Mouse (Mus musculus): ENCODE data around the gene Tnrc6a. TPM values are rescaled to one million over a fixed set of nuclear protein-coding genes. Genes with fewer than 3 reads are reported as not detected.

Tnrc6a gene
- polyA plus RNA-seq, 1 experiment from 2014 or later, result 42.3 TPM

DNA sequence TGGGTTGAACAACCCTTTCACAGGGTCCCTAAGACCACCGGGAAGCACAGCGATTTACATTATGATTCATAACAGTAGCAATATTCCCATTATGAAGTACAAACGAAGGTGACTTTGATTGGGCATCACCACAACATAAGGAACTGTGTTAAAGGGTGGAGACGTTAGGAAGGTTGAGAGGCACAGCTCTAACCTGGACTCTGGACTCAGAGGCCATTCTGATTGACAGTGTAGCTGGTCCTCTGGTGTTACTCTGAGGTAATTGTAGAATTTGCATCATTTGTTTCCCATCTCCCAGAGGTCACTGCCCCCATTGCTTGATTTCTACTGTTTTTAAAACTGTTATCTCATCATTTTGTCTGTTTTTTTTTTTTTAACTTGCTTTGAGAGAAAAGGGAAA, 6.5 kb upstream of the Tnrc6a start:
- H3K4me1 ChIP-seq (ENCODE audit: control insufficient read depth, insufficient read depth, low read length), result no peaks in the 10 kb centered on the region
- 78% methylated on average over 4 of the region's 4 CpGs for WGBS

DNA sequence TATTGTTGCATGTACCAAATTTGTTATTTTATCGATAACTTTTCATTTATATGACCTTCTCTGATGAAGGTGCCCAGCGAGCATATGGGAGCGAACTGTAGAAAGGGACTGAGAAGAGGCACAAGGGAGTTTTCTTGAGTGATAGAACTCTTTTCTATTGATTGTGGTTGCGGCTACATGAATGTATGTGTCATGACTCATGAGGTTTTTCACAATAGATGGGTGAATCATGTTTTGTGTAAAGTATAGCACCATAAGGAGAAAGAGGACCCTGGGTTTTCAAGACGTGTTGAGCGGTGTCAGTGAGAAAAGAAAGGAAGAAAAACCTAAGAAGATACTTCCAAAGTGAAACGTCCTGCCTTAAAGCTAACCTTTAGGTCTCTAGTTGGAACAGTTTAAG, 3.2 kb upstream of the Tnrc6a start:
- 78% methylated on average over 7 of the region's 7 CpGs for WGBS
- Histone ChIP-seq H3K4me3 (replicated peaks; ENCODE audit: low read length) (no peak overlapping the region), H3K36me3 (ENCODE audit: control insufficient read depth, insufficient read depth, low read length) (no peaks in the 10 kb centered on the region), H3K9ac (ENCODE audit: low read length) (no peak overlapping the region), H3K4me1 (ENCODE audit: control insufficient read depth, insufficient read depth, low read length) (peaks cover 7% of the 10 kb centered on the region; the same call in 1 of the 2 replicates), H3K9me3 (replicated peaks; ENCODE audit: control insufficient read depth, low read length) (no peaks in the 10 kb centered on the region), H3K27me3 (ENCODE audit: control insufficient read depth, insufficient read depth, low read length) (no peaks in the 10 kb centered on the region), H3K4me2 (ENCODE audit: low read depth, low read length) (no peak overlapping the region), H3K27ac (ENCODE audit: low read length) (no peak overlapping the region)
- no peak for ATAC-seq (ENCODE audit: insufficient read depth, low FRiP score)

More for the DNA sequence above, 6.5 kb upstream of the Tnrc6a start:
- Histone ChIP-seq H3K36me3 (ENCODE audit: control insufficient read depth, insufficient read depth, low read length) (no peaks in the 10 kb centered on the region), H3K4me3 (replicated peaks; ENCODE audit: low read length) (no peak overlapping the region), H3K9me3 (replicated peaks; ENCODE audit: control insufficient read depth, low read length) (no peaks in the 10 kb centered on the region), H3K27ac (ENCODE audit: low read length) (no peak overlapping the region), H3K4me2 (ENCODE audit: low read depth, low read length) (no peak overlapping the region), H3K27me3 (ENCODE audit: control insufficient read depth, insufficient read depth, low read length) (no peaks in the 10 kb centered on the region), H3K9ac (ENCODE audit: low read length) (no peak overlapping the region)
- ATAC-seq (ENCODE audit: insufficient read depth, low FRiP score), result no peak

DNA sequence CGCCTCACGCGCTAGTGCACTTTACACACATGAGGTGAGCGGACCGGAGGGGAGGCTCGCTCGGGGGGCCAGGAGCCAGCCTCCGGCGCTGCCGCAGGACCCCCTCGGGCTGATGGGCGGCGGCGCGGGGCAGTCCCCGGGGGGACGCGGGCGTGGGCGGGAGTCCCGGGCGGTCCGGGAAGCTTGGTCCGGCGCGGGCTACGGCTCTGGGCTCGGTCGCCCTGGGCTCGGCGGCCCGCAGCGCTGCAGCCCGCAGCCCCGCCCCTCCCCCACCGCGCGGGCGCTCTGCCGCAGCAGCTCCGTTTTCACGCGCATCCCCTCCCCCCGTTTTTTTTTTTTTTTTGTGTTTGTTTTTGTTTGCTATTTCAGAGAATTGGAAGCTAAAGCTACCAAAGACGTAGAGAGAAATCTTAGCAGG, 623 bp downstream of the Tnrc6a start:
- Histone ChIP-seq H3K9ac (ENCODE audit: low read length) (peak overlapping the region; percentile 99), H3K4me2 (ENCODE audit: low read depth, low read length) (peak overlapping the region; percentile 72), H3K4me1 (ENCODE audit: control insufficient read depth, insufficient read depth, low read length) (peaks cover 18% of the 10 kb centered on the region), H3K27me3 (ENCODE audit: control insufficient read depth, insufficient read depth, low read length) (no peaks in the 10 kb centered on the region), H3K27ac (ENCODE audit: low read length) (peak overlapping the region; percentile 99), H3K36me3 (ENCODE audit: control insufficient read depth, insufficient read depth, low read length) (no peaks in the 10 kb centered on the region), H3K9me3 (replicated peaks; ENCODE audit: control insufficient read depth, low read length) (no peaks in the 10 kb centered on the region), H3K4me3 (replicated peaks; ENCODE audit: low read length) (peak overlapping the region; percentile 95)
- 1% methylated on average over 40 of the region's 45 CpGs for WGBS
- ATAC-seq (ENCODE audit: insufficient read depth, low FRiP score), result peak; percentile 69

DNA sequence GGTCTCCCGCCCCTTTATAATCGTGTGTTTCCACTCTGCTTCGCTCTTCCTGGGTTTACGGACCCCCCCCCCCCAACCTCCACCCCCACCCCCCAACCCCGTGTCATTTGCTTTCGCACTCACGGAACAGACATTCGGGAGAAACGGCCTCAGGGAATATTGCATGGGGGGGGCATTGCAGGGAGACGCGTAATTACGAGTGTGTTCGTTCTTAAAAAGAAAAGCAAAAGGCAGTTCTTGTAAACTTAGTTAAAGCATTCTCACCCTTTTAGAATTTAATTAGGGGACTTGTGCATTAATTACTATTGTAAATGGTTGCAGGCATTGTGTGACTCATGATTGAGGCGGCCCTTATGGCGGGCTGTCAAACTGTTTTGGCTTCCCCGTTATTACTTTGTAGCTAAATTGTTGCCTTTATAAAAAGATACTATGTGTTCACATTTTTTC, 1.1 kb downstream of the Tnrc6a start:
- WGBS, result 0% methylated on average over 16 of the region's 16 CpGs
- H3K4me3 ChIP-seq (replicated peaks; ENCODE audit: low read length), result peak overlapping the region; percentile 95
- H3K9ac ChIP-seq (ENCODE audit: low read length), result peak overlapping the region; percentile 99
- H3K36me3 ChIP-seq (ENCODE audit: control insufficient read depth, insufficient read depth, low read length), result no peaks in the 10 kb centered on the region
- H3K4me1 ChIP-seq (ENCODE audit: control insufficient read depth, insufficient read depth, low read length), result peaks cover 19% of the 10 kb centered on the region
- peak overlapping the region; percentile 72 for H3K4me2 ChIP-seq (ENCODE audit: low read depth, low read length)
- ATAC-seq (ENCODE audit: insufficient read depth, low FRiP score), result no peak
- no peaks in the 10 kb centered on the region for H3K27me3 ChIP-seq (ENCODE audit: control insufficient read depth, insufficient read depth, low read length)
- no peaks in the 10 kb centered on the region for H3K9me3 ChIP-seq (replicated peaks; ENCODE audit: control insufficient read depth, low read length)
- peak overlapping the region; percentile 99 for H3K27ac ChIP-seq (ENCODE audit: low read length)

DNA sequence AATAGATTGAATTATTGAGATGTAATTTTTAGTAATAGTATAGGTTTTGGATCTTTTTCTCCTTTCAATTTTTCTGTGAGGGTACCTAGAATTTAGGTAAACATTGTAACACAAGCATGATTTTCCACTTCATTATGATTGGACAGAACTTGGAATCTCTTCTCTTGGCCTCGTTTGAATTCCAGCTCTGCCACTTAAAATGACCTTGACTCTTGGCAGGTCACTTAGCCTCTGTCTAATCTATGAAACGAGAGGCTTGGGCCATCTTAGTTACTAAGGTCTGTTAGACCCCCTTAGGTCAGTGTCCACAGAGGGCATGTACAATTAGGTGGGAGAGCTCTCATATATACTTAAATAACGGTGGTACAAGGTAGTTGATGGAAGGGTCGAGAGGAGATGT, 2.4 kb downstream of the Tnrc6a start:
- Histone ChIP-seq H3K4me1 (ENCODE audit: control insufficient read depth, insufficient read depth, low read length) (peaks cover 24% of the 10 kb centered on the region), H3K9ac (ENCODE audit: low read length) (no peak overlapping the region), H3K27me3 (ENCODE audit: control insufficient read depth, insufficient read depth, low read length) (no peaks in the 10 kb centered on the region), H3K9me3 (replicated peaks; ENCODE audit: control insufficient read depth, low read length) (no peaks in the 10 kb centered on the region), H3K36me3 (ENCODE audit: control insufficient read depth, insufficient read depth, low read length) (no peaks in the 10 kb centered on the region), H3K4me2 (ENCODE audit: low read depth, low read length) (no peak overlapping the region), H3K27ac (ENCODE audit: low read length) (no peak overlapping the region), H3K4me3 (replicated peaks; ENCODE audit: low read length) (no peak overlapping the region)
- 38% methylated on average over 4 of the region's 4 CpGs for WGBS
- ATAC-seq (ENCODE audit: insufficient read depth, low FRiP score), result no peak

DNA sequence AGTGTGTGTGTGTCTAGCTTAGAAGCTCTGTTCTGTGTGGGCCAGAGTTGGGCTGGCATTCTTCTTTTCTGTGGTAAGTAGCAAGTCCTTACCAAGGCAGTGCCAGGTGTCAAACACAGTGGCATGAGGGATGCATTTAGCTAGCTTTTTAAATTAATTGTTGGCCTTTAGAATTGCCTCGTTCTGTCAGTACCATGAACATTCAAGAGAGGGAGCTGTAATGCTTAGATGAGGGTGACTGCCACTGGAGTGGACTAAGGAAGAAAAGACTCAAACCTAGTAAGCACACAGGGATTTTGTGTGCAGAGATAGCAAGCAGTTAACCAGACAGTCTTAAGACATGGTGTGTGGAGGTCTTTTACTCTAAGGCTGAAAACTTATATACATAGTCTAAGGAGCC, 3.6 kb downstream of the Tnrc6a start:
- WGBS, result 65% methylated on average over 1 of the region's 1 CpGs

DNA sequence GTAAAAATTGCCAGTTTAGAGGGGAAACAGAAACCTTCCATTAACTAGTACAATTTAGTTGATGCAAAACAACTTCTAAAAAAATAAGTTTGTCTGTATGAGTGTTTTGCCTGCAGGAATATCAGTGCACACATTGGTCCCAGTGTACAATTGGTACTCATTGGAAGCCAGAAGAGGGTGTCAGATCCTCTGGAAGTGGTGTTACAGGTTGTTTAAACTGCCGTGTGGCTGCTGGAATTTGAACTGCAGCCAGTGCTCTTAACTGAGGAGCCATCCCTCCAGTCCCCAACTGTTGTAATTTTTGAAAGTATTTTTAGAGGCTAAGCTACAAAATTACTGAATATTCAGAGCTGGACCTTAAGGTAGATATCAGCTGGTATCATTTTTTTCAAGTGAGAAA, 4.3 kb downstream of the Tnrc6a start:
- Histone ChIP-seq H3K4me2 (ENCODE audit: low read depth, low read length) (no peak overlapping the region), H3K9ac (ENCODE audit: low read length) (no peak overlapping the region), H3K9me3 (replicated peaks; ENCODE audit: control insufficient read depth, low read length) (no peaks in the 10 kb centered on the region), H3K4me1 (ENCODE audit: control insufficient read depth, insufficient read depth, low read length) (peaks cover 29% of the 10 kb centered on the region), H3K27ac (ENCODE audit: low read length) (no peak overlapping the region), H3K36me3 (ENCODE audit: control insufficient read depth, insufficient read depth, low read length) (no peaks in the 10 kb centered on the region), H3K27me3 (ENCODE audit: control insufficient read depth, insufficient read depth, low read length) (no peaks in the 10 kb centered on the region), H3K4me3 (replicated peaks; ENCODE audit: low read length) (no peak overlapping the region)
- ATAC-seq (ENCODE audit: insufficient read depth, low FRiP score), result no peak
- 16% methylated on average over 1 of the region's 1 CpGs for WGBS

More for the DNA sequence above, 3.6 kb downstream of the Tnrc6a start:
- Histone ChIP-seq H3K4me1 (ENCODE audit: control insufficient read depth, insufficient read depth, low read length) (peaks cover 29% of the 10 kb centered on the region), H3K27me3 (ENCODE audit: control insufficient read depth, insufficient read depth, low read length) (no peaks in the 10 kb centered on the region), H3K9me3 (replicated peaks; ENCODE audit: control insufficient read depth, low read length) (no peaks in the 10 kb centered on the region), H3K27ac (ENCODE audit: low read length) (no peak overlapping the region), H3K4me3 (replicated peaks; ENCODE audit: low read length) (no peak overlapping the region), H3K4me2 (ENCODE audit: low read depth, low read length) (no peak overlapping the region), H3K9ac (ENCODE audit: low read length) (no peak overlapping the region), H3K36me3 (ENCODE audit: control insufficient read depth, insufficient read depth, low read length) (no peaks in the 10 kb centered on the region)
- ATAC-seq (ENCODE audit: insufficient read depth, low FRiP score), result no peak

DNA sequence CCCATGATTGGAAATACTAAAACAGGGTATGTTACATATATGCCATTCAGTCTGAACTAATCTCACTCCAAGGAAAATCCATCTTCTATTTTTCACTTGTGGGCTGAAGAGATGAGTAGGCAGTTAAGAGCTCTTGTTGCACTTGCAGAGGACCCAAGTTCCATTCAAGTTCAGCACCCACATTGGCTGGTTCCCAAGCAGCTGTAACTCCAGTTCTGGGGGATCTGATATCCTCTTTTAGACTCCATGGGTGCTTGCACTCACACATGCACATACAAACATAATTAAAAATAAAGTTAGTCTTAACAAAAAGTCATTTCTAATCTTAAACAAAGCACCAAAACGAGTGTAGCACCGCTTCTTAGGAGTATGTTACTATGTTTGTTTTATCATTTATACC, 5.4 kb downstream of the Tnrc6a start:
- WGBS, result 67% methylated on average over 2 of the region's 2 CpGs
- Histone ChIP-seq H3K36me3 (ENCODE audit: control insufficient read depth, insufficient read depth, low read length) (no peaks in the 10 kb centered on the region), H3K27ac (ENCODE audit: low read length) (no peak overlapping the region), H3K4me1 (ENCODE audit: control insufficient read depth, insufficient read depth, low read length) (peaks cover 29% of the 10 kb centered on the region), H3K4me3 (replicated peaks; ENCODE audit: low read length) (no peak overlapping the region), H3K9me3 (replicated peaks; ENCODE audit: control insufficient read depth, low read length) (no peaks in the 10 kb centered on the region), H3K4me2 (ENCODE audit: low read depth, low read length) (no peak overlapping the region), H3K9ac (ENCODE audit: low read length) (no peak overlapping the region), H3K27me3 (ENCODE audit: control insufficient read depth, insufficient read depth, low read length) (no peaks in the 10 kb centered on the region)
- ATAC-seq (ENCODE audit: insufficient read depth, low FRiP score), result no peak

DNA sequence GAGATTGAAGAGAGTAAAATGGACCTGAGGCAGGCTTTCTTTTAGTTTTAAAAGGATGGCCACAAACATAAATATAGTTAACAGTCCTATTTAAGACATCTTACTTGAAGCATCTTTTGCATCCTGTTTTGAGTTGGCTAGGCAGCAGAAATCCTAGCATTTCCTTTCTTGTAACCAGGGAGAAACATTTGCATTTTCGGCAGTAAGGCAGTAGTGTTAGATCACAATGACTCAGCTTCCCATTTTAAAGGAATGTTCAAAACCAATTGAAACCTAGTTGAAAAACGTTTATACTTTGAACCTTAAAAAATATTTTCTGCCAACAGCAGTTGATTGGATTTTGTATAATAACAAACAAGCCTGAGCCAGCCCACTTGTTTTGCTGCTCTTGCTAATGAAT, 6.5 kb downstream of the Tnrc6a start:
- H3K4me2 ChIP-seq (ENCODE audit: low read depth, low read length), result no peak overlapping the region
- WGBS, result 37% methylated on average over 2 of the region's 2 CpGs
- no peak overlapping the region for H3K4me3 ChIP-seq (replicated peaks; ENCODE audit: low read length)
- H3K4me1 ChIP-seq (ENCODE audit: control insufficient read depth, insufficient read depth, low read length), result peaks cover 34% of the 10 kb centered on the region
- H3K36me3 ChIP-seq (ENCODE audit: control insufficient read depth, insufficient read depth, low read length), result no peaks in the 10 kb centered on the region
- H3K27me3 ChIP-seq (ENCODE audit: control insufficient read depth, insufficient read depth, low read length), result no peaks in the 10 kb centered on the region
- no peaks in the 10 kb centered on the region for H3K9me3 ChIP-seq (replicated peaks; ENCODE audit: control insufficient read depth, low read length)
- ATAC-seq (ENCODE audit: insufficient read depth, low FRiP score), result no peak
- no peak overlapping the region for H3K27ac ChIP-seq (ENCODE audit: low read length)
- H3K9ac ChIP-seq (ENCODE audit: low read length), result no peak overlapping the region

DNA sequence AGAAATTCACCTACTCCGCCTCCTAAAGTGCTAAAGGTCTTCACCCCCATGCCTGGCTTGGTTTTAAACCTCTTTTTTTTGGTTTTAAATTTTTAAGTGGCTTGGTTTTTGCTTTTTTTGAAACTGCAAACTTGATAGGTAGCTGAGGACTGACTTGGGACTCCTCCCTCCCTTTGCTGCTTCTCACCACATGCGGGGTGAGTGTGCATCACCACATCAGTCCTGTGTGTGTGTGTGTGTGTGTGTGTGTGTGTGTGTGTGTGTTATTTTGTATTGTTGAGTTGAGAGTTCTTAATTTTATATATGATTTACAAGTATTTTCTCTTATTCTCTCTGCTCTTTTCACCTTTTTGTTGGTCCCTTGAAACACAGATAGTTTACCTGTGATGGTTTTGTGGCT, 8.7 kb downstream of the Tnrc6a start:
- Histone ChIP-seq H3K4me1 (ENCODE audit: control insufficient read depth, insufficient read depth, low read length) (peaks cover 41% of the 10 kb centered on the region), H3K36me3 (ENCODE audit: control insufficient read depth, insufficient read depth, low read length) (0 out of 2 replicates have a peak, but pooled peaks cover under 1% of the 10 kb centered on the region), H3K9me3 (replicated peaks; ENCODE audit: control insufficient read depth, low read length) (no peaks in the 10 kb centered on the region), H3K27ac (ENCODE audit: low read length) (no peak overlapping the region), H3K27me3 (ENCODE audit: control insufficient read depth, insufficient read depth, low read length) (no peaks in the 10 kb centered on the region), H3K4me3 (replicated peaks; ENCODE audit: low read length) (no peak overlapping the region), H3K4me2 (ENCODE audit: low read depth, low read length) (no peak overlapping the region), H3K9ac (ENCODE audit: low read length) (no peak overlapping the region)
- 84% methylated on average over 2 of the region's 2 CpGs for WGBS
- ATAC-seq (ENCODE audit: insufficient read depth, low FRiP score), result no peak

Measured in stomach, embryonic 16.5 days (tissue).